Mouse (Mus musculus): ENCODE measurements around the gene Olfr1033. TPM values are rescaled to one million over a fixed set of nuclear protein-coding genes. Genes with fewer than 3 reads are reported as not detected.
"Not testable (repeated sequence)": the region's sequence is repeated elsewhere in the genome, so short reads cannot be mapped to it uniquely, and the experiment has no call there.

Olfr1033 gene
- total RNA-seq (2015; ENCODE audit: low replicate concordance) = not detected in 2 replicates
- total RNA-seq (2017; ENCODE audit: low replicate concordance) = not detected in 2 replicates

GRCm38 (mm10) chr2:86020406-86020805 is at the start of gene Olfr1033:
Gene Olfr1033 (plus strand): TSS chr2:86020633.
- not testable (repeated sequence) for ATAC-seq (replicated peaks; ENCODE audit: low FRiP score, poor library complexity, severe bottlenecking)

GRCm38 (mm10) chr2:85973595-85973994 is 46.8 kb upstream of the Olfr1033 start, which contains the start of gene Olfr1029:
Gene Olfr1029 (plus strand): TSS chr2:85973895.
- no peak for ATAC-seq (replicated peaks; ENCODE audit: low FRiP score, poor library complexity, severe bottlenecking)

DNA sequence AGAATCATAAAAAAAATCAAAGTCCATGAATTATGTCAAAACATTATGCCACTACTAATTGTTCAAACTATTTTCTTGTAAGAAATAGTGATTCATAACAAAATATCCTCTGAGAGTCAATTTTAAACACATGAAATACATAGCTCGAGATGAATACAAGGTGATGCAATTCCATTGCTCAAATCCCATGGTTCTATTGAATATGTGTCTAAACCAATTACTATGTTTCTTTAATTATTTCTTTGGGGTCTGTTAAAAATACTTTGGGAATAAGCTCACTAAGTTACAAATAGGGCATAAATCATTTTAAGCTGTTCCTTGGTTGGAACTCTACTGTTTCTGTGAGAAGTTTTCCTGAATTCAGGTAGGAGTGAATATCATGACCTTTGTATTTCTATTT is 41.5 kb upstream of the Olfr1033 start, which contains the start of gene Olfr1030:
TSS of gene Olfr1030 (plus strand) at position 301 of the 400 bp plus-strand sequence.
- ATAC-seq (replicated peaks; ENCODE audit: low FRiP score, poor library complexity, severe bottlenecking) = no peak

GRCm38 (mm10) chr2:85990004-85990403 is 30.4 kb upstream of the Olfr1033 start, which contains the start of gene Olfr1031:
Gene Olfr1031 (plus strand): TSS chr2:85990304.
- no peak for ATAC-seq (replicated peaks; ENCODE audit: low FRiP score, poor library complexity, severe bottlenecking)

- no peak for ATAC-seq (replicated peaks; ENCODE audit: low FRiP score, poor library complexity, severe bottlenecking)
These were observed 15.2 kb upstream of the Olfr1033 start, which contains the start of gene Olfr1032 for GRCm38 (mm10) chr2:86005240-86005639. Gene Olfr1032 (plus strand): TSS chr2:86005540.

- not testable (repeated sequence) for ATAC-seq (replicated peaks; ENCODE audit: low FRiP score, poor library complexity, severe bottlenecking)
These were observed 1.1 kb downstream of the Olfr1033 start for GRCm38 (mm10) chr2:86021518-86021917.

DNA sequence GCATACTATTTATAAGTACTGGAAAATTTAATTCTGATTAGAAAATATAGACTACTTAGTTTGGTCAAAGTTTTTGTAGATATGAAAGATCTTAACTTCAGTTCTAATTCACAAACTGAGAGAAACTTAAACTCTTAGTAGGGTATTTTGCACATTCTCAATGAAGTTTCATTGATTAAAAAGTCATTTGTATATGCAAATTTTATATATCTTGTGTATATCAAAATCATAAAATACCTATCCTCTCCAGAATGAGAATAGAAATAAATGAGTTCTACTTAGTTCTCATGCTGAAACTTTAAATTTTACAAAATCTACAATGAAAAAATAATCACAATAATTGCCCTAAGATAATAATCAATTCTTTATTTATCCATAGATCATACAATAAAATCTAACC is 25.1 kb downstream of the Olfr1033 start, which contains the start of gene Olfr1034:
TSS of gene Olfr1034 (plus strand) at position 301 of the 400 bp plus-strand sequence.
- no peak for ATAC-seq (replicated peaks; ENCODE audit: low FRiP score, poor library complexity, severe bottlenecking)

GRCm38 (mm10) chr2:86050777-86051176 is 30.3 kb downstream of the Olfr1033 start:
- not testable (repeated sequence) for ATAC-seq (replicated peaks; ENCODE audit: low FRiP score, poor library complexity, severe bottlenecking)

DNA sequence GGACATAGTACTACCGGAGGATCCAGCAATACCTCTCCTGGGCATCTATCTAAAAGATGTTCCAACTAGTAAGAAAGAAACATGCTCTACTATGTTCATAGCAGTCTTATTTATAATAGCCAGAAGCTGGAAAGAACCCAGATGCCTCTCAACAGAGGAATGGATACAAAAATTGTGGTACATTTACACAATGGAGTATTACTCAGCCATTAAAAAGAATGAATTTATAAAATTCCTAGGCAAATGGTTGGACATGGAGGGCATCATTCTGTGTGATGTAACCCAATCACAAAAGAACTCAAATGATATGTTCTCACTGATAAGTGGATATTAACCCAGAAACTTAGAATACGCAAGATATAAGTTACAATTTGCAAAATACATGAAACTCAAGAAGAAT is 43.3 kb downstream of the Olfr1033 start:
- ATAC-seq (replicated peaks; ENCODE audit: low FRiP score, poor library complexity, severe bottlenecking) = not testable (repeated sequence)

DNA sequence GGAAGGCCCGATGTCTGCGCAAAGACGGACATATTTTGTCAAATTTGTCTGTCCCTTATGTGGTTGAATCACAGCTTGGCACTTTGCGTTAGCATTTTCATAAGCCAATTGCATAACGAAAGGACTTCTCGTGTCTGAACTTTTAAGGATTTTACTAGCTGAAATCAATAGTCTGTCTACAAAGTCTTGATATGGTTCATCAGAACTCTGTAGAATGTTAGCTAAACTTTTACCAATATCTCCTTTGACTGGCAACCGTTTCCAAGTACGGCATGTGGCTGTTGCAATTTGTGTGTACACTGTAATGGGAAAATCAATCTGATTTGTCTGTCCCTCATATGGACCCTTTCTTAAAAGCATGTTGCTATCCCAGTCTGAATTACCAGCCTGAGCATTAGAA is 49.8 kb downstream of the Olfr1033 start:
- no peak for ATAC-seq (replicated peaks; ENCODE audit: low FRiP score, poor library complexity, severe bottlenecking)

DNA sequence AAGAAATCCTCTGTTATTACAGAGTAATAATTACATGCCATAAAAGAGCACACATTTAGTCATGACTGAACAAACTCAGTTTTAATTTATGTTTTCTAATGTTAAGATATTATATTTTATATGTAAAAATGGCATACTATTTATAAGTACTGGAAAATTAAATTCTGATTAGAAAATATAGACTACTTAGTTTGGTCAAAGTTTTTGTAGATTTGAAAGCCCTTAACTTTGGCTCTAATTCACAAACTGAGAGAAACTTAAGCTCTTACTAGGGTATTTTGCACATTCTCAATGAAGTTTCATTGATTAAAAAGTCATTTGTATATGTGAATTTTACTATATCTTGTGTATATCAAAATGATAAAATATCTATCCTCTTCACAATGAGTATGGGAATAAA is 53.3 kb downstream of the Olfr1033 start, which contains the start of gene Olfr1036:
TSS of gene Olfr1036 (plus strand) at position 301 of the 400 bp plus-strand sequence.
- ATAC-seq (replicated peaks; ENCODE audit: low FRiP score, poor library complexity, severe bottlenecking) = not testable (repeated sequence)

GRCm38 (mm10) chr2:86080478-86080877 is 60.0 kb downstream of the Olfr1033 start:
- ATAC-seq (replicated peaks; ENCODE audit: low FRiP score, poor library complexity, severe bottlenecking) = not testable (repeated sequence)

DNA sequence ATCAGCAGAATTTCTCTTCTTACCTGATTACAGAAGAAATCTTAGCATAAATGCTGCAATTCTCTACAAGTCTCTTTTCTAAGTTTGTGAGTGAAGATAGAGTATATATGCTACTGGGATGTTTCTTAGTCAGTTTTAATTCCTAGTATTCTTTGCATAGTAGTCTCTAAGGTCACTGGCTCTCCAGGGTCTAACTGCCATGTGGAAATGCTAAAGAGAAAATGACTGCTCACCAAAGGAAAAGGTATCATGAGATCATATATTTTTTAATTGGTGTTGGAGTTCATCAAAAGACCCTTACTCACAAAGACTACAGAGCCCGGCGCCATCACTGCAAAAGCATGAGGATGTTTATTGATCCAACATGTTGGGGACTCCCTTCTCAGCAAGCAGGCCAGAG is 66.9 kb downstream of the Olfr1033 start, which contains the start of gene Olfr1037:
TSS of gene Olfr1037 (minus strand) at position 101 of the 400 bp plus-strand sequence.
- ATAC-seq (replicated peaks; ENCODE audit: low FRiP score, poor library complexity, severe bottlenecking) = no peak

Other genes with a start within 250 kb of the Olfr1033 start
- not detected in 2 replicates for gene Olfr1014, start 247.9 kb upstream of the Olfr1033 start, total RNA-seq (2015; ENCODE audit: low replicate concordance)
- gene Olfr1014, start 247.9 kb upstream of the Olfr1033 start, total RNA-seq (2017; ENCODE audit: low replicate concordance) = not detected in 2 replicates
- not detected in 2 replicates for gene Olfr1015, start 238.6 kb upstream of the Olfr1033 start, total RNA-seq (2015; ENCODE audit: low replicate concordance)
- gene Olfr1015, start 238.6 kb upstream of the Olfr1033 start, total RNA-seq (2017; ENCODE audit: low replicate concordance) = 1.1 TPM in 1 of 2 replicates, not detected in the other
- not detected in 2 replicates for gene Olfr1016, start 218.1 kb upstream of the Olfr1033 start, total RNA-seq (2015; ENCODE audit: low replicate concordance)
- 1.4 TPM in 1 of 2 replicates, not detected in the other for gene Olfr1016, start 218.1 kb upstream of the Olfr1033 start, total RNA-seq (2017; ENCODE audit: low replicate concordance)
- not detected in 2 replicates for gene Olfr1018, start 202.2 kb upstream of the Olfr1033 start, total RNA-seq (2015; ENCODE audit: low replicate concordance)
- gene Olfr1018, start 202.2 kb upstream of the Olfr1033 start, total RNA-seq (2017; ENCODE audit: low replicate concordance) = not detected in 2 replicates
- gene Olfr1019, start 175.2 kb upstream of the Olfr1033 start, total RNA-seq (2015; ENCODE audit: low replicate concordance) = not detected in 2 replicates
- not detected in 2 replicates for gene Olfr1019, start 175.2 kb upstream of the Olfr1033 start, total RNA-seq (2017; ENCODE audit: low replicate concordance)
- gene Olfr1020, start 173.6 kb upstream of the Olfr1033 start, total RNA-seq (2015; ENCODE audit: low replicate concordance) = not detected in 2 replicates
- not detected in 2 replicates for gene Olfr1020, start 173.6 kb upstream of the Olfr1033 start, total RNA-seq (2017; ENCODE audit: low replicate concordance)
- not detected in 2 replicates for gene Olfr1022, start 152.0 kb upstream of the Olfr1033 start, total RNA-seq (2015; ENCODE audit: low replicate concordance)
- not detected in 2 replicates for gene Olfr1022, start 152.0 kb upstream of the Olfr1033 start, total RNA-seq (2017; ENCODE audit: low replicate concordance)
- not detected in 2 replicates for gene Olfr1023, start 135.0 kb upstream of the Olfr1033 start, total RNA-seq (2015; ENCODE audit: low replicate concordance)
- not detected in 2 replicates for gene Olfr1023, start 135.0 kb upstream of the Olfr1033 start, total RNA-seq (2017; ENCODE audit: low replicate concordance)
- gene Olfr1024, start 115.6 kb upstream of the Olfr1033 start, total RNA-seq (2015; ENCODE audit: low replicate concordance) = not detected in 2 replicates
- not detected in 2 replicates for gene Olfr1024, start 115.6 kb upstream of the Olfr1033 start, total RNA-seq (2017; ENCODE audit: low replicate concordance)
- not detected in 2 replicates for gene Olfr1025-ps1, start 105.4 kb upstream of the Olfr1033 start, total RNA-seq (2015; ENCODE audit: low replicate concordance)
- not detected in 2 replicates for gene Olfr1025-ps1, start 105.4 kb upstream of the Olfr1033 start, total RNA-seq (2017; ENCODE audit: low replicate concordance)
- gene Olfr1026, start 99.1 kb upstream of the Olfr1033 start, total RNA-seq (2015; ENCODE audit: low replicate concordance) = not detected in 2 replicates
- gene Olfr1026, start 99.1 kb upstream of the Olfr1033 start, total RNA-seq (2017; ENCODE audit: low replicate concordance) = not detected in 2 replicates
- not detected in 2 replicates for gene Olfr1028, start 70.2 kb upstream of the Olfr1033 start, total RNA-seq (2015; ENCODE audit: low replicate concordance)
- 0.42 TPM in 1 of 2 replicates, not detected in the other for gene Olfr1028, start 70.2 kb upstream of the Olfr1033 start, total RNA-seq (2017; ENCODE audit: low replicate concordance)
- not detected in 2 replicates for gene Olfr1029, start 46.7 kb upstream of the Olfr1033 start, total RNA-seq (2015; ENCODE audit: low replicate concordance)
- gene Olfr1029, start 46.7 kb upstream of the Olfr1033 start, total RNA-seq (2017; ENCODE audit: low replicate concordance) = not detected in 2 replicates
- gene Olfr1030, start 41.4 kb upstream of the Olfr1033 start, total RNA-seq (2015; ENCODE audit: low replicate concordance) = not detected in 2 replicates
- gene Olfr1030, start 41.4 kb upstream of the Olfr1033 start, total RNA-seq (2017; ENCODE audit: low replicate concordance) = not detected in 2 replicates
- gene Olfr1031, start 30.3 kb upstream of the Olfr1033 start, total RNA-seq (2015; ENCODE audit: low replicate concordance) = not detected in 2 replicates
- gene Olfr1031, start 30.3 kb upstream of the Olfr1033 start, total RNA-seq (2017; ENCODE audit: low replicate concordance) = not detected in 2 replicates
- not detected in 2 replicates for gene Olfr1032, start 15.1 kb upstream of the Olfr1033 start, total RNA-seq (2015; ENCODE audit: low replicate concordance)
- gene Olfr1032, start 15.1 kb upstream of the Olfr1033 start, total RNA-seq (2017; ENCODE audit: low replicate concordance) = not detected in 2 replicates
- gene Olfr1034, start 25.2 kb downstream of the Olfr1033 start, total RNA-seq (2015; ENCODE audit: low replicate concordance) = not detected in 2 replicates
- not detected in 2 replicates for gene Olfr1034, start 25.2 kb downstream of the Olfr1033 start, total RNA-seq (2017; ENCODE audit: low replicate concordance)
- not detected in 2 replicates for gene Olfr1036, start 53.4 kb downstream of the Olfr1033 start, total RNA-seq (2015; ENCODE audit: low replicate concordance)
- gene Olfr1036, start 53.4 kb downstream of the Olfr1033 start, total RNA-seq (2017; ENCODE audit: low replicate concordance) = not detected in 2 replicates
- not detected in 2 replicates for gene Olfr1037, start 66.8 kb downstream of the Olfr1033 start, total RNA-seq (2015; ENCODE audit: low replicate concordance)
- not detected in 2 replicates for gene Olfr1037, start 66.8 kb downstream of the Olfr1033 start, total RNA-seq (2017; ENCODE audit: low replicate concordance)
- gene Olfr1039, start 115.3 kb downstream of the Olfr1033 start, total RNA-seq (2015; ENCODE audit: low replicate concordance) = not detected in 2 replicates
- not detected in 2 replicates for gene Olfr1039, start 115.3 kb downstream of the Olfr1033 start, total RNA-seq (2017; ENCODE audit: low replicate concordance)
- gene Olfr1040, start 126.1 kb downstream of the Olfr1033 start, total RNA-seq (2015; ENCODE audit: low replicate concordance) = not detected in 2 replicates
- 2.2 TPM in 1 of 2 replicates, not detected in the other for gene Olfr1040, start 126.1 kb downstream of the Olfr1033 start, total RNA-seq (2017; ENCODE audit: low replicate concordance)
- not detected in 2 replicates for gene Olfr1042, start 141.2 kb downstream of the Olfr1033 start, total RNA-seq (2015; ENCODE audit: low replicate concordance)
- gene Olfr1042, start 141.2 kb downstream of the Olfr1033 start, total RNA-seq (2017; ENCODE audit: low replicate concordance) = not detected in 2 replicates
- not detected in 2 replicates for gene Olfr1043, start 146.9 kb downstream of the Olfr1033 start, total RNA-seq (2015; ENCODE audit: low replicate concordance)
- not detected in 2 replicates for gene Olfr1043, start 146.9 kb downstream of the Olfr1033 start, total RNA-seq (2017; ENCODE audit: low replicate concordance)
- not detected in 2 replicates for gene Olfr1044, start 157.2 kb downstream of the Olfr1033 start, total RNA-seq (2015; ENCODE audit: low replicate concordance)
- gene Olfr1044, start 157.2 kb downstream of the Olfr1033 start, total RNA-seq (2017; ENCODE audit: low replicate concordance) = 1.1 TPM in 1 of 2 replicates, not detected in the other
- not detected in 2 replicates for gene Olfr52, start 165.1 kb downstream of the Olfr1033 start, total RNA-seq (2015; ENCODE audit: low replicate concordance)
- not detected in 2 replicates for gene Olfr52, start 165.1 kb downstream of the Olfr1033 start, total RNA-seq (2017; ENCODE audit: low replicate concordance)
- gene Olfr1045, start 182.4 kb downstream of the Olfr1033 start, total RNA-seq (2015; ENCODE audit: low replicate concordance) = not detected in 2 replicates
- gene Olfr1045, start 182.4 kb downstream of the Olfr1033 start, total RNA-seq (2017; ENCODE audit: low replicate concordance) = not detected in 2 replicates
- gene Olfr1046, start 198.7 kb downstream of the Olfr1033 start, total RNA-seq (2015; ENCODE audit: low replicate concordance) = not detected in 2 replicates
- not detected in 2 replicates for gene Olfr1046, start 198.7 kb downstream of the Olfr1033 start, total RNA-seq (2017; ENCODE audit: low replicate concordance)
- gene Olfr1047, start 210.8 kb downstream of the Olfr1033 start, total RNA-seq (2015; ENCODE audit: low replicate concordance) = not detected in 2 replicates
- not detected in 2 replicates for gene Olfr1047, start 210.8 kb downstream of the Olfr1033 start, total RNA-seq (2017; ENCODE audit: low replicate concordance)
- not detected in 2 replicates for gene Olfr1048, start 219.7 kb downstream of the Olfr1033 start, total RNA-seq (2015; ENCODE audit: low replicate concordance)
- gene Olfr1048, start 219.7 kb downstream of the Olfr1033 start, total RNA-seq (2017; ENCODE audit: low replicate concordance) = not detected in 2 replicates
- gene Olfr1049, start 237.7 kb downstream of the Olfr1033 start, total RNA-seq (2015; ENCODE audit: low replicate concordance) = not detected in 2 replicates
- not detected in 2 replicates for gene Olfr1049, start 237.7 kb downstream of the Olfr1033 start, total RNA-seq (2017; ENCODE audit: low replicate concordance)

All from erythroblast, adult 5-6 weeks (primary cell).